Mouse (Mus musculus) embryonic facial prominence, embryonic 14.5 days (tissue): Measurements from ENCODE around the gene Clip1. TPM values are rescaled to one million over a fixed set of nuclear protein-coding genes. Genes with fewer than 3 reads are reported as not detected.

Experiments
- ATAC-seq: fragments of 200-750 bp; cut with Nextera tagmentation; 2 replicates; pipeline ENCODE4 v1.8.0; 2017; ENCODE audit warnings: low read depth, moderate number of reproducible peaks, moderate TSS enrichment
- DNase-seq: peaks from one replicate; pipeline ENCODE4 v3.0.0-alpha.2; 2015; ENCODE audit warnings: low spot score
- H3K27ac ChIP-seq: fragments of 300-500 bp; sonication (generic); replicated peaks from 2 replicates; pipeline ENCODE4 v1.5.1; 2014; ENCODE audit warnings: low read depth, mild to moderate bottlenecking, low read length, moderate library complexity
- H3K27me3 ChIP-seq: fragments of 300-500 bp; sonication (generic); replicated peaks from 2 replicates; pipeline ENCODE4 v1.6.1; 2014; ENCODE audit warnings: low read length; ENCODE audit not compliant: control insufficient read depth, insufficient read depth
- H3K36me3 ChIP-seq: fragments of 300-500 bp; sonication (generic); 2 replicates; pipeline ENCODE4 v1.6.1; 2014; ENCODE audit warnings: low read length, mixed read lengths; ENCODE audit not compliant: control insufficient read depth, insufficient read depth
- H3K4me1 ChIP-seq: fragments of 300-500 bp; sonication (generic); 2 replicates; pipeline ENCODE4 v1.6.1; 2014; ENCODE audit warnings: antibody characterized with exemption, low read length; ENCODE audit not compliant: control insufficient read depth, insufficient read depth
- H3K4me2 ChIP-seq: fragments of 300-500 bp; sonication (generic); 2 replicates; pipeline ENCODE4 v1.6.1; 2014; ENCODE audit warnings: low read depth, mild to moderate bottlenecking, low read length, moderate library complexity, mixed read lengths
- H3K4me3 ChIP-seq: fragments of 300-500 bp; sonication (generic); 2 replicates; pipeline ENCODE4 v1.5.1; 2014; ENCODE audit warnings: low read depth, mild to moderate bottlenecking, low read length
- H3K9ac ChIP-seq: fragments of 300-500 bp; sonication (generic); 2 replicates; pipeline ENCODE4 v1.6.1; 2014; ENCODE audit warnings: low read depth, mild to moderate bottlenecking, low read length, moderate library complexity, mixed read lengths
- H3K9me3 ChIP-seq: fragments of 300-500 bp; sonication (generic); 2 replicates; pipeline ENCODE4 v1.6.1; 2016; ENCODE audit warnings: low read length; ENCODE audit not compliant: control insufficient read depth
- WGBS: fragments of 180-500 bp; shearing (Covaris S2); extraction: QIAGEN DNeasy Blood & Tissue Kit; methylation state at CpG from one replicate; pipeline ENCODE4 v1.1.7; 2014; 5-methylcytosine and 5-hydroxymethylcytosine counted together
- polyA plus RNA-seq: library from polyadenylated mRNA; unstranded; fragments of >200 nt; fragmentation: Nextera tagmentation; extraction: Ambion mirVana; gene quantifications from 2 replicates; pipeline ENCODE4 v1.2.1, GENCODE M21; 2014

Clip1 gene
- polyA plus RNA-seq, 1 experiment from 2014 or later = 33.4 TPM

GRCm38 (mm10) chr5:123572357-123573186, 111.8 kb downstream of the Clip1 start, which contains the start of gene Vps33a:
Gene Vps33a, minus strand, starts transcription at chr5:123573038.
- Histone ChIP-seq H3K9me3 (no peaks in the 10 kb centered on the region), H3K27me3 (no peaks in the 10 kb centered on the region), H3K36me3 (peaks cover 19% of the 10 kb centered on the region), H3K9ac (peak within 1 kb of the TSS; percentile 85), H3K4me2 (peak within 1 kb of the TSS; percentile 93), H3K27ac (no peak within 1 kb of the TSS; the same call in 1 of the 2 replicates), H3K4me3 (peak within 1 kb of the TSS; percentile 98), H3K4me1 (peaks cover 6% of the 10 kb centered on the region; the same call in 1 of the 2 replicates)
- DNase-seq = peak; percentile 99
- ATAC-seq = peak; percentile 95
- 2% methylated on average over 42 of the region's 54 CpGs for WGBS

GRCm38 (mm10) chr5:123561128-123561527, 123.3 kb downstream of the Clip1 start:
- no peak for DNase-seq
- peaks cover 94% of the 10 kb centered on the region for H3K36me3 ChIP-seq

GRCm38 (mm10) chr5:123559588-123559987, 124.8 kb downstream of the Clip1 start:
- Histone ChIP-seq H3K36me3 (peaks cover 91% of the 10 kb centered on the region), H3K4me3 (no peak overlapping the region), H3K4me1 (no peaks in the 10 kb centered on the region), H3K27me3 (no peaks in the 10 kb centered on the region), H3K9me3 (no peaks in the 10 kb centered on the region), H3K27ac (no peak overlapping the region), H3K9ac (no peak overlapping the region), H3K4me2 (no peak overlapping the region)
- ATAC-seq = no peak
- no peak for DNase-seq
- 93% methylated on average over 8 of the region's 8 CpGs for WGBS

More at GRCm38 (mm10) chr5:123561128-123561527, 123.3 kb downstream of the Clip1 start:
- Histone ChIP-seq H3K4me2 (no peak overlapping the region), H3K9ac (no peak overlapping the region), H3K27ac (no peak overlapping the region), H3K4me3 (no peak overlapping the region), H3K4me1 (no peaks in the 10 kb centered on the region), H3K27me3 (no peaks in the 10 kb centered on the region), H3K9me3 (no peaks in the 10 kb centered on the region)
- 92% methylated on average over 11 of the region's 11 CpGs for WGBS
- no peak for ATAC-seq

- Histone ChIP-seq H3K27ac (no peak overlapping the region), H3K9ac (no peak overlapping the region), H3K4me3 (no peak overlapping the region), H3K4me2 (no peak overlapping the region), H3K36me3 (peaks cover 69% of the 10 kb centered on the region), H3K9me3 (no peaks in the 10 kb centered on the region), H3K27me3 (no peaks in the 10 kb centered on the region), H3K4me1 (no peaks in the 10 kb centered on the region)
- WGBS = 58% methylated on average over 2 of the region's 2 CpGs
- DNase-seq = no peak
- ATAC-seq = no peak
Measured at GRCm38 (mm10) chr5:123556451-123556850, 128.0 kb downstream of the Clip1 start.

- no peak for ATAC-seq
- WGBS = 92% methylated on average over 7 of the region's 7 CpGs
Measured at GRCm38 (mm10) chr5:123555693-123556092, 128.7 kb downstream of the Clip1 start.

GRCm38 (mm10) chr5:123533801-123534200, 150.6 kb downstream of the Clip1 start:
- Histone ChIP-seq H3K4me1 (no peaks in the 10 kb centered on the region), H3K9me3 (no peaks in the 10 kb centered on the region), H3K36me3 (peaks cover 78% of the 10 kb centered on the region), H3K4me2 (no peak overlapping the region), H3K9ac (no peak overlapping the region), H3K4me3 (no peak overlapping the region), H3K27ac (no peak overlapping the region), H3K27me3 (no peaks in the 10 kb centered on the region)
- 94% methylated on average over 10 of the region's 10 CpGs for WGBS
- ATAC-seq (no peak), DNase-seq (no peak)

More at GRCm38 (mm10) chr5:123555693-123556092, 128.7 kb downstream of the Clip1 start:
- no peak for DNase-seq
- H3K4me3 ChIP-seq = no peak overlapping the region
- no peak overlapping the region for H3K27ac ChIP-seq
- peaks cover 63% of the 10 kb centered on the region for H3K36me3 ChIP-seq
- H3K9me3 ChIP-seq = no peaks in the 10 kb centered on the region
- H3K27me3 ChIP-seq = no peaks in the 10 kb centered on the region
- no peaks in the 10 kb centered on the region for H3K4me1 ChIP-seq
- H3K4me2 ChIP-seq = no peak overlapping the region
- no peak overlapping the region for H3K9ac ChIP-seq

- DNase-seq (no peak), ATAC-seq (no peak)
- no peak overlapping the region for H3K4me2 ChIP-seq
- H3K4me1 ChIP-seq = no peaks in the 10 kb centered on the region
- H3K4me3 ChIP-seq = no peak overlapping the region
- WGBS = 88% methylated on average over 8 of the region's 8 CpGs
- H3K9ac ChIP-seq = no peak overlapping the region
- H3K27me3 ChIP-seq = no peaks in the 10 kb centered on the region
- no peaks in the 10 kb centered on the region for H3K9me3 ChIP-seq
- H3K27ac ChIP-seq = no peak overlapping the region
- peaks cover 69% of the 10 kb centered on the region for H3K36me3 ChIP-seq
Measured at GRCm38 (mm10) chr5:123530056-123530455, 154.4 kb downstream of the Clip1 start.

- no peaks in the 10 kb centered on the region for H3K27me3 ChIP-seq
- no peak overlapping the region for H3K9ac ChIP-seq
- peaks cover 55% of the 10 kb centered on the region for H3K36me3 ChIP-seq
- H3K4me2 ChIP-seq = no peak overlapping the region
- H3K9me3 ChIP-seq = no peaks in the 10 kb centered on the region
- WGBS = 76% methylated on average over 7 of the region's 7 CpGs
- no peak overlapping the region for H3K27ac ChIP-seq
- DNase-seq (no peak), ATAC-seq (no peak)
- no peak overlapping the region for H3K4me3 ChIP-seq
- H3K4me1 ChIP-seq = no peaks in the 10 kb centered on the region
Measured at GRCm38 (mm10) chr5:123528641-123529040, 155.8 kb downstream of the Clip1 start.
